Mouse (Mus musculus) kidney, postnatal 25 days (tissue): ENCODE measurements around the gene Aaed1.

Experiments
- DNase-seq, 2 experiments: peaks; one replicate each; pipeline ENCODE4 v3.0.0; 2021; ENCODE audit warnings: mixed read lengths in 2 of 2

Aaed1 gene

GRCm38 (mm10) chr13:64248161-64248774, 64.2 kb downstream of the Aaed1 start:
- DNase-seq, result peak; percentile 80 to 91

GRCm38 (mm10) chr13:64246106-64246505, 66.4 kb downstream of the Aaed1 start:
- no peak for DNase-seq

- no peak for DNase-seq
Measured at GRCm38 (mm10) chr13:64244685-64245261, 67.7 kb downstream of the Aaed1 start.

GRCm38 (mm10) chr13:64242721-64243120, 69.8 kb downstream of the Aaed1 start:
- no peak for DNase-seq

- no peak for DNase-seq
Measured at GRCm38 (mm10) chr13:64240626-64241025, 71.9 kb downstream of the Aaed1 start.

GRCm38 (mm10) chr13:64237681-64238157, 74.8 kb downstream of the Aaed1 start:
- DNase-seq, result no peak

- DNase-seq, result peak in 1 of 2 experiments; percentile 25
Measured at GRCm38 (mm10) chr13:64237000-64237680, 75.4 kb downstream of the Aaed1 start.

- no peak for DNase-seq
Measured at GRCm38 (mm10) chr13:64235777-64236176, 76.7 kb downstream of the Aaed1 start.

- no peak for DNase-seq
Measured at GRCm38 (mm10) chr13:64235062-64235715, 77.3 kb downstream of the Aaed1 start.

- no peak for DNase-seq
Measured at GRCm38 (mm10) chr13:64233139-64233538, 79.4 kb downstream of the Aaed1 start.

GRCm38 (mm10) chr13:64226725-64227124, 85.8 kb downstream of the Aaed1 start:
- DNase-seq, result no peak

GRCm38 (mm10) chr13:64225738-64226137, 86.8 kb downstream of the Aaed1 start:
- no peak for DNase-seq
